Mouse (Mus musculus): ENCODE data around the gene Mog.

DNA sequence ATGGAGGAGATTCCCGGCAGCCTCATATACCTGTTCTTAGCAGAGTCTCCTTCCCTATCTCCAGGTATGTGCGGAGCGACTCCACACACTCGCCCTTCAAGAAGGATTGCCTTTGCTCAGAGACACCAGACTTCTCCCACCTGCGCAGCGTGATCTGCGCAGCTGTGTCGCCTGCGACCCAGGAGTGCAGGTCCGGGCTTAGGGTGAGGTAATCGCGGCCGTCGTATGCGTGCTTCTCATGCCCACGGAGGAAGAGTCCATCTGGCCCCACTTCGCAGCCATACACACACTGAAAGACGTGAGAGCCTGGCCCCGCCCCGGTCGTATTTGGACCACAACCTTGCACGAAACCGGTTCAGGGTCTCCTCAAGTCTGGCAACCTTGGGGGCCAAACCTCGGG is 34.7 kb downstream of the Mog start:
- TF ChIP-seq CTCF (IDR thresholded peaks at IDR 0.05; ENCODE audit: borderline replicate concordance, insufficient read depth, low read length) = no peak
- TF ChIP-seq POLR2A (IDR thresholded peaks at IDR 0.05; ENCODE audit: low read depth, low read length) = no peak

Measured in embryonic fibroblast, embryonic 13.5 days (primary cell).